Mouse (Mus musculus) lung, embryonic 15.5 days (tissue): ENCODE results near the gene Smo. TPM values are rescaled to one million over a fixed set of nuclear protein-coding genes. Genes with fewer than 3 reads are reported as not detected.

ENCODE experiments used
- polyA plus RNA-seq: library from polyadenylated mRNA; unstranded; fragments of >200 nt; fragmentation: Nextera tagmentation; extraction: Ambion mirVana; gene quantifications from 2 replicates; pipeline ENCODE4 v1.2.1, GENCODE M21; 2015

Gene Smo
- polyA plus RNA-seq, 1 experiment from 2014 or later, result 41.6 TPM

Other genes starting within 250 kb of the Smo start
- gene Kcp, start 227.6 kb upstream of the Smo start, polyA plus RNA-seq, result 14.0 and 14.1 TPM in 2 replicates
- gene Irf5, start 208.9 kb upstream of the Smo start, polyA plus RNA-seq, result 4.4 and 6.2 TPM in 2 replicates
- gene Tnpo3, start 125.6 kb upstream of the Smo start, polyA plus RNA-seq, result 81.8 and 83.2 TPM in 2 replicates
- gene Tspan33, start 41.3 kb upstream of the Smo start, polyA plus RNA-seq, result 4.4 and 5.0 TPM in 2 replicates
- 8.2 and 9.5 TPM in 2 replicates for gene Ahcyl2, start 32.5 kb downstream of the Smo start, polyA plus RNA-seq
- gene Strip2, start 181.5 kb downstream of the Smo start, polyA plus RNA-seq, result 1.4 and 2.5 TPM in 2 replicates